Mouse (Mus musculus) erythroblast, embryonic 14.5 days (primary cell): Measurements from ENCODE around the gene Hist2h2aa2.

Experiments used
- GATA1 ChIP-seq: IDR thresholded peaks from 2 replicates; pipeline ENCODE4 v1.6.1; 2012; ENCODE audit warnings: low read length, inconsistent platforms, mixed read lengths
- TAL1 ChIP-seq: IDR thresholded peaks from 3 replicates; pipeline ENCODE4 v1.6.1; 2012; ENCODE audit warnings: low read length, inconsistent platforms, mixed read lengths

- TF ChIP-seq GATA1 (no peak), TAL1 (no peak)
Observed at GRCm38 (mm10) chr3:96195616-96196313, 44.3 kb downstream of the Hist2h2aa2 start.
